Mouse (Mus musculus) kidney, postnatal 4 days (tissue): ENCODE measurements at regions not wholly inside any gene's neighbourhood (a gene's known extent, or its start where the extent isn't known, plus 50 kb on each side); places are given as distances from the start of the nearest gene placed in this dataset.

Experiments
- DNase-seq, 2 experiments: peaks; one replicate each; pipeline ENCODE4 v3.0.0; 2021; ENCODE audit warnings: mixed read lengths in 2 of 2

DNA sequence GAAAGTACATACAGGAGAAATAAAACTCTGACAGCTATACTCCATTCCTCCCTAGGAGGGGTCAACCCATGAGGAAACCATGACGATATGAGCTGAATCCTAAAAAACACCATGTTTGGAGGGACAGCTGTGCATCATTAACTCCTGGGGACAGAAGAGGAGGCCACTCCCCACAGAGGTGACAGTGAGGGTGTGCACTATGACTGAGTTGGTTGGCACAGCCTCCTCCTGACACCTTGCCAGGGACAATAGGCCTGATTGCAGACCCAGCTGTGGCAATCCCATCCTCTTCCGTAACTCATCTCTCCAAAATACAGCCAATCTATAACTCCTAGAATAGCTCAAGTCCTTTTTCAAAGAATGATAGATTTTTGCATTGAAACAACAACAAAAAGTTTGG is 112.0 kb downstream of the Rbm43 start:
- DNase-seq, result no peak

GRCm38 (mm10) chr2:51830286-51830944 is 104.5 kb downstream of the Rbm43 start:
- peak; percentile 84 to 89 for DNase-seq

DNA sequence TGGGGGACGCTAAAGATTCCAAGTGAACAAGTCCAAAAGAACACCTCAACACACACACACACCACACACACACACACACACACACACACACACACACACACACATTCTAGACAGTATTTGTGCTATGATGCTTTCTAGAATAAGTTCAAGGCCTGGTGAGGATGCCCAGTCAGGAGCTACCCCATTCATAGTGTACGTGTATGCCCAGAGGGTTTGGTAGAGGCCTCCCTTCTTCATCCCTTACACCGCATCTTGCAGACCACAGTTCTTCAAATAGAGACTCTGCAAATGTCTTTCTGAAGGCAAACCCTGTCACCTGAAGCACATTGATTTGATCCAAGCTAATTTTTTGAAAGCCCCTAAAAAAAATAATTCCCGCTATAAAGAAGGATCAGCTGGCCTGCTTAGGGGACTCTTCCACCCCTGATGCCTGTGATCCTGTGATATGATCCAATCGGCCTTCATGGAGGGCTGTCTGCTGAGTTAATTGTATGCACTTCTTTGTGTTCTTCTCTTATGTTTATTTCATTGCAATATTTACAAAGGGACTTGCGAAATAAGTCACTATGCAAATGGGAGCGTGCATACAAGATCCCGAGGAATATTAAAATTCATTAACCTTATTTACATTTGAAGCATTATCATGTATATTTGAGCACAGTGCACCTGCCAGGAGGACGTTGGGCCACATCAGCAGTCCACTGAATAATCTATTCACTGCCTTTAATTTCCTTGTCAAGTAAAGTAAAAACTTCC is 103.8 kb downstream of the Rbm43 start:
- DNase-seq, result no peak

- DNase-seq, result no peak
Observed at GRCm38 (mm10) chr2:51837864-51838263, 97.1 kb downstream of the Rbm43 start.

- no peak for DNase-seq
Observed at GRCm38 (mm10) chr2:51840808-51841207, 94.2 kb downstream of the Rbm43 start.

- no peak for DNase-seq
Observed at GRCm38 (mm10) chr2:51844831-51845230, 90.1 kb downstream of the Rbm43 start.

GRCm38 (mm10) chr2:51847556-51847955 is 87.4 kb downstream of the Rbm43 start:
- DNase-seq, result no peak

- DNase-seq, result no peak
Observed at GRCm38 (mm10) chr2:51847964-51848363, 87.0 kb downstream of the Rbm43 start.

DNA sequence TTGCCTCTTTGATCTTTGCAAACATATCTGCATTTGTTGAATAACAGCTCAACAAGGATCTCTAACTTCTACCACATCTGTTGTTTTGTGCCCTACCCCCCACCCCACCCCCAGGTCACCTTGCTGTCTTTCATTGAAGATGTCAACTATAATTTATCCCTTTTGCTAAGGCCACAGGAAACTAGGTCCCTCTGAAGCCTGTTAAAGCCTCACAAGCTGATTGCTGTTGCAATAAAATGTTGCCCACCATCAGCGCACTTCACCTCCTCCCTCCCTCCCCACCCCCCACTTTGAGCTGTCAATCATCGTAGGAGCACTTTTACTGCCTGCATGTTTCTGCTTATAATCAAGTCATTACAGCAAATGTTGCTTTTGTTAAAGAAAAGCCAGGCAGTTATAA is 86.5 kb downstream of the Rbm43 start:
- DNase-seq, result no peak

DNA sequence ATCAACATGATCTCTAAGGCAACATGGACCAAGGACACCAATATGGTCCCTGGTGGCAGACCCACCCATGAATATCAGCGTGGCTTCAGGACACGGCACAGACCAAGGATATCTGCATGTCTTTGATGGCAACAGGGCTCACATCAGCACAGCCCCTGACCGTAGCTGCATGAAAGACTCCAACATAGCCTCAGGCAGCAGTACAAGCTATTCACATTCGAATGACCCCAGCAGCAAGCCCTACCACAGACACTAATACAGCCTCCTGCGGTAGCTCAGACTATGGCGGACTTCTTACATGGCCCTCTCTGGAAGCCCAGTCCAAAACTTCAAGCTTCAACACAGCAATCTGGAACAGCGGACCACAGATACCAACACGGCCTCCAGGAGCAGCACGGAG is 84.4 kb downstream of the Rbm43 start:
- DNase-seq, result no peak

GRCm38 (mm10) chr2:51851711-51852110 is 83.3 kb downstream of the Rbm43 start:
- no peak for DNase-seq

- DNase-seq, result no peak
Observed at GRCm38 (mm10) chr2:51857226-51857625, 77.7 kb downstream of the Rbm43 start.

DNA sequence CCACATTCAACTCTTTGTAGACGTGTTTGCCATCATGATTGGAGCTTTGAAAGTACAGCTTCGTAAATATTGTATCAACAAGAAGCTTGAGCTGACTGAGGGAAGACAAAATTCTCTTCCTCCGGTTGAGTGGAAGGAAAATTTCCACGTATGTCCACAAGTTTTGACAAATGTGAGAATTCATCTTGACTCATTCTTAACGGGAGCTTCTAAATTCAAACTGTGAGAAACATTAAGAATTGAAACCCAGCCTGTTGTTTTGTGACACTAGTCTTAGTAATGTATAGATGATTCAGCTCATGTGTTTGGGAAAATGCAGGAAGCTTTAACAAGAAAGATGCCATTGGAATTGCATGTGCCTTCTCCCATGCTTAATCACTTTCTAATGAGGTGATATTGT is 68.9 kb downstream of the Rbm43 start:
- no peak for DNase-seq

GRCm38 (mm10) chr2:51868878-51869510 is 66.0 kb downstream of the Rbm43 start:
- DNase-seq, result no peak

DNA sequence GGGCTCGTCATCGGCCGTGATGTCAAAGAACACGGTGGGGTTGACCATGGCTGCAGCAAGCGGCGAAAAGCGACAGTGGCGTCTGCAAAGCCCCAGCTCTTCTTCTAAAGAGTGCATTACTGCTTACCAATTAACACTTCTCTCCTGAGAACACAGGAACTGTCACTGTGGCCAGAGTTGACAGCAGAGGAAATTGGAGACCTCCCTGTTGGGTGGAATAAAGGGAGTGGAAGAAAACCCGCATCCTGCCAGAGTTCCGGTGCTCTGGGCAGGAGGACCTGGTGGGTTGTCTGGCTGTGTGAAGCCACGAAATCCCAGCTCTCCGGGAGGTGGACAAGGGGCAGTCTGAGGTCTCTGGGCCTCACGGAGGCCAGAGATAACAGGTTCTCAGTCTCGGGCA is 63.4 kb downstream of the Rbm43 start:
- no peak for DNase-seq
